Mouse (Mus musculus): ENCODE measurements around the gene Mocs1. TPM values are rescaled to one million over a fixed set of nuclear protein-coding genes. Genes with fewer than 3 reads are reported as not detected.

Mocs1 gene
- polyA plus RNA-seq, 1 experiment, result 32.9 TPM

- Histone ChIP-seq H3K27ac (ENCODE audit: control insufficient read depth, insufficient read depth, low read length) (no peak overlapping the region), H3K27me3 (ENCODE audit: control insufficient read depth, insufficient read depth, low read length) (no peaks in the 10 kb centered on the region), H3K4me1 (replicated peaks; ENCODE audit: control insufficient read depth, insufficient read depth, low read length) (no peaks in the 10 kb centered on the region), H3K4me3 (ENCODE audit: control insufficient read depth, insufficient read depth, low read length) (no peak overlapping the region), H3K36me3 (ENCODE audit: control insufficient read depth, insufficient read depth, low read length) (no peaks in the 10 kb centered on the region)
- no peak for DNase-seq
- 96% methylated on average over 9 of the region's 9 CpGs for WGBS
- TF ChIP-seq CTCF (IDR thresholded peaks at IDR 0.05; ENCODE audit: borderline replicate concordance, control insufficient read depth, extremely low read depth, insufficient read depth, low read length, poor library complexity), result no peak
Observed at GRCm38 (mm10) chr17:49448570-49449229, 20.5 kb downstream of the Mocs1 start.

- H3K36me3 ChIP-seq (ENCODE audit: control insufficient read depth, insufficient read depth, low read length), result 0 out of 2 replicates have a peak, but pooled peaks cover under 1% of the 10 kb centered on the region
- no peaks in the 10 kb centered on the region for H3K27me3 ChIP-seq (ENCODE audit: control insufficient read depth, insufficient read depth, low read length)
- WGBS, result 98% methylated on average over 8 of the region's 8 CpGs
- no peak overlapping the region for H3K4me3 ChIP-seq (ENCODE audit: control insufficient read depth, insufficient read depth, low read length)
- H3K27ac ChIP-seq (ENCODE audit: control insufficient read depth, insufficient read depth, low read length), result no peak overlapping the region
- no peak for DNase-seq
- no peaks in the 10 kb centered on the region for H3K4me1 ChIP-seq (replicated peaks; ENCODE audit: control insufficient read depth, insufficient read depth, low read length)
- TF ChIP-seq POLR2A (IDR thresholded peaks at IDR 0.05; ENCODE audit: control insufficient read depth, extremely low read depth, insufficient read depth, low read length, poor library complexity), result no peak
- no peak for TF ChIP-seq CTCF (IDR thresholded peaks at IDR 0.05; ENCODE audit: borderline replicate concordance, control insufficient read depth, extremely low read depth, insufficient read depth, low read length, poor library complexity)
Observed at GRCm38 (mm10) chr17:49449230-49449608, 21.1 kb downstream of the Mocs1 start.

- WGBS, result 90% methylated on average over 6 of the region's 6 CpGs
- H3K27me3 ChIP-seq (ENCODE audit: control insufficient read depth, insufficient read depth, low read length), result no peaks in the 10 kb centered on the region
- TF ChIP-seq POLR2A (IDR thresholded peaks at IDR 0.05; ENCODE audit: control insufficient read depth, extremely low read depth, insufficient read depth, low read length, poor library complexity) (no peak), CTCF (IDR thresholded peaks at IDR 0.05; ENCODE audit: borderline replicate concordance, control insufficient read depth, extremely low read depth, insufficient read depth, low read length, poor library complexity) (no peak)
- DNase-seq, result no peak
- no peaks in the 10 kb centered on the region for H3K4me1 ChIP-seq (replicated peaks; ENCODE audit: control insufficient read depth, insufficient read depth, low read length)
- 0 out of 2 replicates have a peak, but pooled peaks cover 3% of the 10 kb centered on the region for H3K36me3 ChIP-seq (ENCODE audit: control insufficient read depth, insufficient read depth, low read length)
- H3K27ac ChIP-seq (ENCODE audit: control insufficient read depth, insufficient read depth, low read length), result no peak overlapping the region
- H3K4me3 ChIP-seq (ENCODE audit: control insufficient read depth, insufficient read depth, low read length), result no peak overlapping the region
Observed at GRCm38 (mm10) chr17:49450922-49451321, 22.8 kb downstream of the Mocs1 start.

- 73% methylated on average over 4 of the region's 4 CpGs for WGBS
Observed at GRCm38 (mm10) chr17:49456334-49456733, 28.2 kb downstream of the Mocs1 start.

GRCm38 (mm10) chr17:49457833-49458232, 29.7 kb downstream of the Mocs1 start:
- DNase-seq, result no peak
- no peak for TF ChIP-seq POLR2A (IDR thresholded peaks at IDR 0.05; ENCODE audit: control insufficient read depth, extremely low read depth, insufficient read depth, low read length, poor library complexity)
- TF ChIP-seq CTCF (IDR thresholded peaks at IDR 0.05; ENCODE audit: borderline replicate concordance, control insufficient read depth, extremely low read depth, insufficient read depth, low read length, poor library complexity), result no peak
- no peak overlapping the region for H3K4me3 ChIP-seq (ENCODE audit: control insufficient read depth, insufficient read depth, low read length)
- no peaks in the 10 kb centered on the region for H3K4me1 ChIP-seq (replicated peaks; ENCODE audit: control insufficient read depth, insufficient read depth, low read length)
- no peaks in the 10 kb centered on the region for H3K27me3 ChIP-seq (ENCODE audit: control insufficient read depth, insufficient read depth, low read length)
- WGBS, result 98% methylated on average over 3 of the region's 3 CpGs
- 0 out of 2 replicates have a peak, but pooled peaks cover 3% of the 10 kb centered on the region for H3K36me3 ChIP-seq (ENCODE audit: control insufficient read depth, insufficient read depth, low read length)
- H3K27ac ChIP-seq (ENCODE audit: control insufficient read depth, insufficient read depth, low read length), result no peak overlapping the region

More at GRCm38 (mm10) chr17:49456334-49456733, 28.2 kb downstream of the Mocs1 start:
- DNase-seq, result no peak
- Histone ChIP-seq H3K36me3 (ENCODE audit: control insufficient read depth, insufficient read depth, low read length) (0 out of 2 replicates have a peak, but pooled peaks cover 3% of the 10 kb centered on the region), H3K4me3 (ENCODE audit: control insufficient read depth, insufficient read depth, low read length) (no peak overlapping the region), H3K27ac (ENCODE audit: control insufficient read depth, insufficient read depth, low read length) (no peak overlapping the region), H3K27me3 (ENCODE audit: control insufficient read depth, insufficient read depth, low read length) (no peaks in the 10 kb centered on the region), H3K4me1 (replicated peaks; ENCODE audit: control insufficient read depth, insufficient read depth, low read length) (no peaks in the 10 kb centered on the region)
- no peak for TF ChIP-seq POLR2A (IDR thresholded peaks at IDR 0.05; ENCODE audit: control insufficient read depth, extremely low read depth, insufficient read depth, low read length, poor library complexity)
- TF ChIP-seq CTCF (IDR thresholded peaks at IDR 0.05; ENCODE audit: borderline replicate concordance, control insufficient read depth, extremely low read depth, insufficient read depth, low read length, poor library complexity), result no peak

GRCm38 (mm10) chr17:49458386-49458785, 30.2 kb downstream of the Mocs1 start:
- Histone ChIP-seq H3K4me1 (replicated peaks; ENCODE audit: control insufficient read depth, insufficient read depth, low read length) (no peaks in the 10 kb centered on the region), H3K27ac (ENCODE audit: control insufficient read depth, insufficient read depth, low read length) (no peak overlapping the region), H3K4me3 (ENCODE audit: control insufficient read depth, insufficient read depth, low read length) (no peak overlapping the region), H3K27me3 (ENCODE audit: control insufficient read depth, insufficient read depth, low read length) (no peaks in the 10 kb centered on the region), H3K36me3 (ENCODE audit: control insufficient read depth, insufficient read depth, low read length) (0 out of 2 replicates have a peak, but pooled peaks cover 3% of the 10 kb centered on the region)
- WGBS, result 91% methylated on average over 18 of the region's 18 CpGs
- TF ChIP-seq CTCF (IDR thresholded peaks at IDR 0.05; ENCODE audit: borderline replicate concordance, control insufficient read depth, extremely low read depth, insufficient read depth, low read length, poor library complexity), result no peak
- no peak for TF ChIP-seq POLR2A (IDR thresholded peaks at IDR 0.05; ENCODE audit: control insufficient read depth, extremely low read depth, insufficient read depth, low read length, poor library complexity)
- DNase-seq, result no peak
